Mouse (Mus musculus) kidney, embryonic 16.5 days (tissue): ENCODE measurements around the gene Pkd2. TPM values are rescaled to one million over a fixed set of nuclear protein-coding genes. Genes with fewer than 3 reads are reported as not detected.

ENCODE experiments used
- ATAC-seq: fragments of 200-750 bp; cut with Nextera tagmentation; 2 replicates; pipeline ENCODE4 v1.8.0; 2017; ENCODE audit warnings: moderate TSS enrichment; ENCODE audit not compliant: low FRiP score, low TSS enrichment
- H3K27ac ChIP-seq: fragments of 300-500 bp; sonication (generic); 2 replicates; pipeline ENCODE4 v1.5.1; 2014; ENCODE audit warnings: low read length
- H3K27me3 ChIP-seq: fragments of 300-500 bp; sonication (generic); 2 replicates; pipeline ENCODE4 v1.6.1; 2014; ENCODE audit warnings: low read length, control low read depth, mixed read lengths; ENCODE audit not compliant: insufficient read depth
- H3K36me3 ChIP-seq: fragments of 300-500 bp; sonication (generic); 2 replicates; pipeline ENCODE4 v1.6.1; 2014; ENCODE audit warnings: low read length, control low read depth, mixed read lengths; ENCODE audit not compliant: insufficient read depth
- H3K4me1 ChIP-seq: fragments of 300-500 bp; sonication (generic); 2 replicates; pipeline ENCODE4 v1.6.1; 2014; ENCODE audit warnings: low read length, control low read depth, mixed read lengths; ENCODE audit not compliant: insufficient read depth
- H3K4me2 ChIP-seq: fragments of 300-500 bp; sonication (generic); replicated peaks from 2 replicates; pipeline ENCODE4 v1.6.1; 2014; ENCODE audit warnings: low read depth, low read length
- H3K4me3 ChIP-seq: fragments of 300-500 bp; sonication (generic); 2 replicates; pipeline ENCODE4 v1.5.1; 2014; ENCODE audit warnings: mild to moderate bottlenecking, low read length
- H3K9ac ChIP-seq: fragments of 300-500 bp; sonication (generic); replicated peaks from 2 replicates; pipeline ENCODE4 v1.6.1; 2014; ENCODE audit warnings: low read length
- H3K9me3 ChIP-seq: fragments of 300-500 bp; sonication (generic); 2 replicates; pipeline ENCODE4 v1.6.1; 2016; ENCODE audit warnings: low read length, control low read depth
- WGBS: fragments of 180-500 bp; shearing (Covaris S2); extraction: QIAGEN DNeasy Blood & Tissue Kit; methylation state at CpG from one replicate; pipeline ENCODE4 v1.1.7; 2014; 5-methylcytosine and 5-hydroxymethylcytosine counted together
- polyA plus RNA-seq: library from polyadenylated mRNA; unstranded; fragments of >200 nt; fragmentation: Nextera tagmentation; extraction: Ambion mirVana; gene quantifications from 2 replicates; pipeline ENCODE4 v1.2.1, GENCODE M21; 2015

The Pkd2 gene
- polyA plus RNA-seq, 1 experiment from 2014 or later = 15.2 TPM

DNA sequence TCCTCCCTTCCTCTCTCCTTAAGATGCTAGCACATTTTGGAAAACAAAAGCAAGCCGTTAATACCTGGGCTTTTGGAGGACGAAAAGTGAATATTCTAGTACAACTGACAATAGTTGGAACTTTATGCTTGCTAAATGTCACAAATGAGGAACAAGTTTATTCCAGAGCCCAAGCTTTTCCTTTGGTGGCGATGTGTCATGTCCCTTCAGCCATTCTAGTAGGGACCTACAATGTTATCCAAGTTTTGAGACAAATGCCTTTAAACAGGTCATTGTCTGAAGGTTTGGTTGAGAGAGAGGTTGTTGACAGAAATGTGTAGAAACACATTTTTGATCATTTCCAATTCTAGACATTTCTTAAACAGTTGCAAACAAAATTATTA lies 1.2 kb downstream of the Pkd2 start:
- ATAC-seq = no peak
- peak overlapping the region; percentile 64 for H3K4me2 ChIP-seq
- no peaks in the 10 kb centered on the region for H3K27me3 ChIP-seq
- 18% methylated on average over 3 of the region's 3 CpGs for WGBS
- peak overlapping the region; percentile 83 for H3K4me3 ChIP-seq
- H3K9ac ChIP-seq = peak overlapping the region; percentile 97
- peaks cover 19% of the 10 kb centered on the region for H3K4me1 ChIP-seq
- peaks cover 28% of the 10 kb centered on the region for H3K36me3 ChIP-seq
- H3K27ac ChIP-seq = peak overlapping the region; percentile 95
- H3K9me3 ChIP-seq = peaks cover 5% of the 10 kb centered on the region; the same call in 1 of the 2 replicates

DNA sequence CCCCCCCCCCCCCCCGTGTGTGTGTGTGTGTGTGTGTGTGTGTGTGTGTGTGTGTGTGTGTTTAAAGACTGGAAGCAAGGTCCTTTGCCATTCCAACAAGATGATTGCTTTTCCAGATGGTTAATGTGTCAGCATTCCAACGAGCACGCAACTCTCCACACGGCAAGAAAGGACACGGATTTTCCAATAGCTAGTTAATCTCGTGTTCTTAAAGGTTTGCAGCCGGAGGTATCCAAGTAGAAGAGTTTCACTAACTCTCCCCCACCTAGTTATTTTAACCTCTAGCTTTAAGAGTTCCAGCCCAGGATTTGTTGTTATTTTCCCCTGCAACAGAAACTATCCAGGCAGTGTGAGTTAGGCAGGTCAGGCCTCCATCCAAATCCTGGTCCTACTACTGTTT lies 1.6 kb downstream of the Pkd2 start:
- WGBS = 8% methylated on average over 6 of the region's 7 CpGs
- 0 out of 2 replicates have a peak overlapping the region, but pooled peaks have one; percentile 31 for H3K9ac ChIP-seq
- H3K4me3 ChIP-seq = peak overlapping the region; percentile 83
- H3K4me1 ChIP-seq = peaks cover 19% of the 10 kb centered on the region
- H3K27me3 ChIP-seq = no peaks in the 10 kb centered on the region
- no peak for ATAC-seq
- H3K36me3 ChIP-seq = peaks cover 32% of the 10 kb centered on the region
- H3K27ac ChIP-seq = peak overlapping the region; percentile 66; the same call in 1 of the 2 replicates
- H3K4me2 ChIP-seq = peak overlapping the region; percentile 64
- peaks cover 5% of the 10 kb centered on the region; the same call in 1 of the 2 replicates for H3K9me3 ChIP-seq

DNA sequence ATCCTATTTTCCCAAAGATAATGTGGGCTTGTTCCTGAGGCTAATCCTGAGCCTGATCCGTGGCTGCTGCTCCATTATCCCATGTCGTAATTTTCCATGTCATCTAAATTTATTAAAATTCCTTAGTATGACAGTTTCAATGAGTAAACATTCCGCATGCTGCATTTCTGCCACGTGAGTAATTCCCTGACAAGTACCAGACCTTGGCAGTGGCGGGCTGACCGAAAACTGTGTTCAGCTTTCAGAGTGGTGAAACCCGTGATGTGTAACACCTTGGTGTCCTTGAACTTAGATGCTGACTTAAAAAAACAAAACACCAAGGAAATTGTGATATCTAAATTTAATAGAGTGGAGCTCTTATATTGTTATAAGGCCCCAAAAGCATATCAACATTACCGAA lies 6.0 kb downstream of the Pkd2 start:
- Histone ChIP-seq H3K4me2 (no peak overlapping the region), H3K9ac (no peak overlapping the region), H3K9me3 (no peaks in the 10 kb centered on the region), H3K36me3 (peaks cover 54% of the 10 kb centered on the region), H3K27ac (no peak overlapping the region), H3K4me1 (peaks cover 12% of the 10 kb centered on the region), H3K27me3 (no peaks in the 10 kb centered on the region), H3K4me3 (no peak overlapping the region)
- ATAC-seq = no peak
- WGBS = 88% methylated on average over 8 of the region's 8 CpGs

DNA sequence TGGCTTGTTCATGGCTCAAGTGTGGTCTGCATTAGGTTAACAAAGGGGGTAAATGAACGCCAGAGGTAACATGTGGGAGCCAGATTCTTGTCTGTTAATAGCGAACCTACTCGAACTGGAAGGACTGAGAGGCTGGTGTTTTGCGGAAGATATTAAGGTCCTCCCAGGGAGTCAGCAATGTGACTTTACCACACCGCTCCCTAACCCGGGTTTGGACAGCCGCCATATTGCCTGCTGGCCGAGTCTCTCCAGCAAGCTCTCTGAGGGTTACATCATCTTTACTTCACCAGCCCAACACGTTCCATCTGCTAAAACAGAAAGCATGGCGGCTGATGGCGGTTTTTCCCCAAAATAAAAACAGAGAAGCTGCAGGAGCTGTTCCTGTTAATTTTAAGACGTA lies 6.5 kb downstream of the Pkd2 start:
- Histone ChIP-seq H3K27me3 (no peaks in the 10 kb centered on the region), H3K4me2 (no peak overlapping the region), H3K36me3 (peaks cover 56% of the 10 kb centered on the region), H3K9ac (no peak overlapping the region), H3K9me3 (no peaks in the 10 kb centered on the region), H3K4me1 (peaks cover 8% of the 10 kb centered on the region), H3K4me3 (no peak overlapping the region), H3K27ac (no peak overlapping the region)
- 87% methylated on average over 12 of the region's 12 CpGs for WGBS
- no peak for ATAC-seq

DNA sequence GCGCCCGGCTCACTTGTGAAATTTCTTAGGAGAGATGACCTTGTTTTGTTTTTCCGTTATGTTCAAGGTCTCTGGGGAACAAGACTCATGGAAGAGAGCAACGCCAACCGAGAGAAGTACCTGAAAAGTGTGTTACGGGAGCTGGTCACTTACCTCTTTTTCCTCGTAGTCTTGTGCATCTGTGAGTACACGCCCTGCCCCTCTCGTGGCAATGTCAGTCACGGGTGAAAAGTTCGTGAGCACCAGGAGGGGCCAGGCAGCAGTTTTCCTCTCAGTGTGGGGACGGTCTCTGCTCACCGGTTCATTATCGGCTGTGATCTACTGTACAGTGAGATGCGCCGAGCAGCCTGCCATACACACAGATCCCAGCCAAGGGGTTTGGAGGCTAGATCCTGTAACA lies 7.6 kb downstream of the Pkd2 start:
- no peak for ATAC-seq
- no peaks in the 10 kb centered on the region; the same call in 1 of the 2 replicates for H3K4me1 ChIP-seq
- H3K9ac ChIP-seq = no peak overlapping the region
- H3K36me3 ChIP-seq = peaks cover 65% of the 10 kb centered on the region
- no peak overlapping the region for H3K4me3 ChIP-seq
- H3K27me3 ChIP-seq = no peaks in the 10 kb centered on the region
- H3K27ac ChIP-seq = no peak overlapping the region
- H3K9me3 ChIP-seq = no peaks in the 10 kb centered on the region
- no peak overlapping the region for H3K4me2 ChIP-seq
- WGBS = 87% methylated on average over 16 of the region's 16 CpGs

DNA sequence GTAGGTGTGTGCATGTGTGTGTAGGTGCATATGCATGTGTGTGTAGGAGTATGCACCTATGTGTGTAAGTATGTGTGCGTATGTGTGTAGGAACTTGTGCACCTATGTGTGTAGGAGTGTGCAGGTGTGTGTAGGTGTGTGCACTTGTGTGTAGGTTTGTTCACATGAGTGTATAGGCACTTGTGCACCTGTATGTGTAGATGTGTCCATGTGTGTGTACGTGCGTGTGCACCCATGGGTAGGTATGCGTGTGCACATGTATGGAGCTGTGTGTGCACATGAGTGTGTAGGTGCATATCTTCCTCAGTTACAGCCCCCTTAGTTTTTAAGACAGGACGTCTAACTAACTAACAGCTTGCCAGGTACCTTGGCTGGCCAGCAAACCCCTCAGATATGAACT lies 9.3 kb downstream of the Pkd2 start:
- Histone ChIP-seq H3K9ac (no peak overlapping the region), H3K4me1 (no peaks in the 10 kb centered on the region), H3K9me3 (no peaks in the 10 kb centered on the region), H3K4me2 (no peak overlapping the region), H3K36me3 (peaks cover 70% of the 10 kb centered on the region), H3K27ac (no peak overlapping the region), H3K4me3 (no peak overlapping the region), H3K27me3 (no peaks in the 10 kb centered on the region)
- WGBS = 95% methylated on average over 5 of the region's 5 CpGs
- no peak for ATAC-seq

DNA sequence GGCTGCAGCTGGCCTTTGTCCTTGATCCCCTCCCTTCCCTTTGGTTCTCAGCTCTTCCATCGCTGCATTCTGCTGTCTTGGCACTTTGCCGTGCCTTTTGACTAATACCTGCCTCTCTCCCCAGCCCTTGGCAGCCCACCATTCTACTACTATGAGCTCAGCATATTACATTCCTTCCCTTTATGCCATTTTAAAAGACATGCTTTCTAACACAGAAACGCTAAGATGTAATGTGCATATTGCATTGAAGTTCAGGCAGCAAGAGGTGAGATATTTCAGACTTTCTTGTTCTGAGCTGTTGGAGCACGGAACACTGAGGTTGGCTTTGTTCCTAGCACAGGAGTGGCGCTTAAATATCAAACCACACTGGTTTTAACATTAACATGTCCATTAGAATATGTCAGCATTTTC lies 11.7 kb downstream of the Pkd2 start:
- no peaks in the 10 kb centered on the region for H3K4me1 ChIP-seq
- H3K9me3 ChIP-seq = no peaks in the 10 kb centered on the region
- H3K9ac ChIP-seq = no peak overlapping the region
- H3K36me3 ChIP-seq = peaks cover 49% of the 10 kb centered on the region
- ATAC-seq = no peak; the same call in 1 of the 2 replicates
- no peak overlapping the region for H3K4me2 ChIP-seq
- no peaks in the 10 kb centered on the region for H3K27me3 ChIP-seq
- H3K27ac ChIP-seq = peak overlapping the region; percentile 55; the same call in 1 of the 2 replicates
- WGBS = 79% methylated on average over 5 of the region's 5 CpGs
- no peak overlapping the region for H3K4me3 ChIP-seq

DNA sequence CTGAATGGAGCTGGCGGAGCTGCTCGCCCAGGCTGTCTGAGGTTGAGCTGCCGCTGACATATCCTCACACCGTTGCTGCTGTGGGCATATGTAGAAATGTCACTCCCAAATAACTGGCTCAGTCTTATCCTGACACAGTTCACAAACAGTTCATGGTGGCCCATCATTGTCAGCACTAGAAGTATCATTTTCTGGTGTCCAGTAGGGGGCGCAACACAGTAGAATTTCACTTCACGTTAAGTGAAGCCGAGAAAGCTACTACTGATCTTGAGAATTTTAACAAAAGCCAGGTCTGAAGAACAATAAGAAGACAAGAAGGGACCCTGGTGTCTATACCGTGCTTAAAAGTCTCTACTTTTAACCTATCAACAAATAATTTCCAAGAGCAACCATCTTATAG lies 13.1 kb downstream of the Pkd2 start:
- no peak for ATAC-seq
- no peak overlapping the region for H3K4me2 ChIP-seq
- H3K27me3 ChIP-seq = no peaks in the 10 kb centered on the region
- H3K4me3 ChIP-seq = no peak overlapping the region
- WGBS = 94% methylated on average over 8 of the region's 8 CpGs
- H3K9ac ChIP-seq = no peak overlapping the region
- no peaks in the 10 kb centered on the region for H3K4me1 ChIP-seq
- H3K27ac ChIP-seq = no peak overlapping the region
- H3K36me3 ChIP-seq = peaks cover 45% of the 10 kb centered on the region
- H3K9me3 ChIP-seq = no peaks in the 10 kb centered on the region

DNA sequence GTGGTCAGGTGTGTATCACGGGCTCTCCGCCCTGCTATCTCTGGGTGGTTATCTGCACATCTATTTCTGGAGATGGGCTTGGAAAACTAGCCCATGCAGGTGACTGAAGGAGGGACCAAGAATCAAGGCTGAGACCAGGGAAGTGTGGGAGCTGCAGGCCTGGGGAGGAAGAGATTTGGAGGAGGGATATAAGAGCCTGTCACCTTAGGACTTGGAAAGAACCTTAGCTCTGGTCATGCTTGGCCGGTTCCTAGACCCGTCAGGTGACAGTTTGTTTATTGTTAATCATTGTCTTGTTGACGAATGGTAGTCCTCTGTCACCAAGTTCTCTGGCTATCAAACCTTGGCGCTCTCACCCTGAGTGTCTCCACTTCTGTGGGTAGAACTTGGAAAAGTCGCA lies 21.1 kb downstream of the Pkd2 start:
- H3K27me3 ChIP-seq = no peaks in the 10 kb centered on the region
- peaks cover 67% of the 10 kb centered on the region for H3K36me3 ChIP-seq
- no peaks in the 10 kb centered on the region for H3K9me3 ChIP-seq
- H3K4me3 ChIP-seq = no peak overlapping the region
- no peak overlapping the region for H3K9ac ChIP-seq
- WGBS = 79% methylated on average over 7 of the region's 7 CpGs
- no peak overlapping the region for H3K27ac ChIP-seq
- peak; percentile 49; the same call in 1 of the 2 replicates for ATAC-seq
- no peak overlapping the region for H3K4me2 ChIP-seq
- no peaks in the 10 kb centered on the region for H3K4me1 ChIP-seq

DNA sequence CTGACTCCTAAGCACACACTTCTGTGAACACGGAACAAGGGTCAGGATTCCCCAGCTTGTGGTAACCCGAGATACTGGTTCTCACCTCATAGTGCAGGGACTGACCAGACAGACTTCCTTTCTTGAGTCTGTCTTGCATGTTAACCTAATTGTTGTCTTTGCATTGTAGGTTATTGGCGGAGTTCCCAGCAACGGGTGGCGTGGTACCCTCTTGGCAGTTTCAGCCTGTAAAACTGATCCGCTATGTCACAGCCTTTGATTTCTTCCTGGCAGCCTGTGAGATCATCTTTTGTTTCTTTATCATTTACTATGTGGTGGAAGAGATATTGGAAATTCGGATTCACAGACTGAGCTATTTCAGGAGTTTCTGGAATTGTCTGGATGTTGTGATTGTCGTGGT lies 23.6 kb downstream of the Pkd2 start:
- no peaks in the 10 kb centered on the region for H3K4me1 ChIP-seq
- H3K36me3 ChIP-seq = peaks cover 72% of the 10 kb centered on the region
- ATAC-seq = no peak
- H3K27me3 ChIP-seq = no peaks in the 10 kb centered on the region
- no peak overlapping the region for H3K4me2 ChIP-seq
- no peak overlapping the region for H3K27ac ChIP-seq
- H3K9ac ChIP-seq = no peak overlapping the region
- no peaks in the 10 kb centered on the region for H3K9me3 ChIP-seq
- 76% methylated on average over 8 of the region's 8 CpGs for WGBS
- no peak overlapping the region for H3K4me3 ChIP-seq
